Mouse (Mus musculus) lung, embryonic 14.5 days (tissue): ENCODE results near the gene Slc24a3. TPM values are rescaled to one million over a fixed set of nuclear protein-coding genes. Genes with fewer than 3 reads are reported as not detected.

Experiments used
- ATAC-seq: fragments of 200-750 bp; cut with Nextera tagmentation; 2 replicates; pipeline ENCODE4 v1.8.0; 2017; ENCODE audit warnings: mild to moderate bottlenecking, moderate TSS enrichment, moderate library complexity; ENCODE audit not compliant: insufficient read depth
- DNase-seq: peaks from one replicate; pipeline ENCODE4 v3.0.0-alpha.2; 2015
- H3K27ac ChIP-seq: fragments of 300-500 bp; sonication (generic); 2 replicates; pipeline ENCODE4 v1.5.1; 2014; ENCODE audit warnings: low read depth, mild to moderate bottlenecking, moderate library complexity
- H3K27me3 ChIP-seq: fragments of 300-500 bp; sonication (generic); 2 replicates; pipeline ENCODE4 v1.6.1; 2014; ENCODE audit warnings: low read length, control low read depth; ENCODE audit not compliant: insufficient read depth
- H3K36me3 ChIP-seq: fragments of 300-500 bp; sonication (generic); 2 replicates; pipeline ENCODE4 v1.6.1; 2014; ENCODE audit warnings: control low read depth; ENCODE audit not compliant: insufficient read depth
- H3K4me1 ChIP-seq: fragments of 300-500 bp; sonication (generic); 2 replicates; pipeline ENCODE4 v1.6.1; 2014; ENCODE audit warnings: antibody characterized with exemption, control low read depth; ENCODE audit not compliant: insufficient read depth
- H3K4me2 ChIP-seq: fragments of 300-500 bp; sonication (generic); 2 replicates; pipeline ENCODE4 v1.6.1; 2014; ENCODE audit warnings: mild to moderate bottlenecking
- H3K4me3 ChIP-seq: fragments of 300-500 bp; sonication (generic); 2 replicates; pipeline ENCODE4 v1.5.1; 2014; ENCODE audit warnings: low read depth, low read length
- H3K9ac ChIP-seq: fragments of 300-500 bp; sonication (generic); 2 replicates; pipeline ENCODE4 v1.6.1; 2014
- H3K9me3 ChIP-seq: fragments of 300-500 bp; sonication (generic); 2 replicates; pipeline ENCODE4 v1.6.1; 2016; ENCODE audit warnings: low read depth, low read length, control low read depth
- CTCF ChIP-seq: IDR thresholded peaks from 2 replicates; pipeline ENCODE4 v1.5.1; 2016; ENCODE audit warnings: antibody characterized with exemption, low read depth
- WGBS: fragments of 180-500 bp; shearing (Covaris S2); extraction: QIAGEN DNeasy Blood & Tissue Kit; methylation state at CpG from one replicate; pipeline ENCODE4 v1.1.7; 2014; 5-methylcytosine and 5-hydroxymethylcytosine counted together
- polyA plus RNA-seq: library from polyadenylated mRNA; unstranded; fragments of >200 nt; fragmentation: Nextera tagmentation; extraction: Ambion mirVana; gene quantifications from 2 replicates; pipeline ENCODE4 v1.2.1, GENCODE M21; 2014

The Slc24a3 gene
- polyA plus RNA-seq, 1 experiment from 2014 or later, result 4.3 TPM

- Histone ChIP-seq H3K4me3 (no peak overlapping the region), H3K9me3 (no peaks in the 10 kb centered on the region), H3K27ac (no peak overlapping the region), H3K36me3 (no peaks in the 10 kb centered on the region), H3K4me1 (no peaks in the 10 kb centered on the region), H3K27me3 (no peaks in the 10 kb centered on the region), H3K9ac (no peak overlapping the region), H3K4me2 (no peak overlapping the region)
- DNase-seq (no peak), ATAC-seq (no peak)
- WGBS, result 51% methylated on average over 8 of the region's 8 CpGs
- TF ChIP-seq CTCF, result no peak
Measured at GRCm38 (mm10) chr2:145564596-145564995, 397.0 kb downstream of the Slc24a3 start.

- 78% methylated on average over 2 of the region's 2 CpGs for WGBS
- H3K9me3 ChIP-seq, result no peaks in the 10 kb centered on the region
- H3K4me3 ChIP-seq, result no peak overlapping the region
- TF ChIP-seq CTCF, result no peak
- no peaks in the 10 kb centered on the region for H3K4me1 ChIP-seq
- H3K4me2 ChIP-seq, result no peak overlapping the region
- ATAC-seq, result no peak
- no peak for DNase-seq
- H3K27ac ChIP-seq, result no peak overlapping the region
- no peaks in the 10 kb centered on the region for H3K27me3 ChIP-seq
- H3K36me3 ChIP-seq, result no peaks in the 10 kb centered on the region
- H3K9ac ChIP-seq, result no peak overlapping the region
Measured at GRCm38 (mm10) chr2:145566904-145567303, 399.4 kb downstream of the Slc24a3 start.

- ATAC-seq (no peak), DNase-seq (no peak)
- TF ChIP-seq CTCF, result no peak
- Histone ChIP-seq H3K4me2 (no peak overlapping the region), H3K4me1 (no peaks in the 10 kb centered on the region), H3K9me3 (no peaks in the 10 kb centered on the region), H3K4me3 (no peak overlapping the region), H3K9ac (no peak overlapping the region), H3K27ac (no peak overlapping the region), H3K36me3 (no peaks in the 10 kb centered on the region), H3K27me3 (no peaks in the 10 kb centered on the region)
- 73% methylated on average over 3 of the region's 3 CpGs for WGBS
Measured at GRCm38 (mm10) chr2:145571943-145572342, 404.4 kb downstream of the Slc24a3 start.

GRCm38 (mm10) chr2:145574148-145574547 is 406.6 kb downstream of the Slc24a3 start:
- Histone ChIP-seq H3K9ac (no peak overlapping the region), H3K27ac (no peak overlapping the region), H3K36me3 (no peaks in the 10 kb centered on the region), H3K4me1 (no peaks in the 10 kb centered on the region), H3K27me3 (no peaks in the 10 kb centered on the region), H3K4me3 (no peak overlapping the region), H3K4me2 (no peak overlapping the region), H3K9me3 (no peaks in the 10 kb centered on the region)
- TF ChIP-seq CTCF, result no peak
- no peak for DNase-seq
- 79% methylated on average over 4 of the region's 4 CpGs for WGBS
- ATAC-seq, result no peak

GRCm38 (mm10) chr2:145583103-145583502 is 415.5 kb downstream of the Slc24a3 start:
- H3K9me3 ChIP-seq, result no peaks in the 10 kb centered on the region
- no peak overlapping the region for H3K4me2 ChIP-seq
- H3K9ac ChIP-seq, result no peak overlapping the region
- ATAC-seq (no peak), DNase-seq (no peak)
- no peaks in the 10 kb centered on the region for H3K4me1 ChIP-seq
- no peak overlapping the region for H3K4me3 ChIP-seq
- no peaks in the 10 kb centered on the region for H3K27me3 ChIP-seq
- TF ChIP-seq CTCF, result no peak
- H3K36me3 ChIP-seq, result no peaks in the 10 kb centered on the region
- H3K27ac ChIP-seq, result no peak overlapping the region
- 35% methylated on average over 3 of the region's 3 CpGs for WGBS

- DNase-seq, result no peak
- TF ChIP-seq CTCF, result no peak
- Histone ChIP-seq H3K4me3 (no peak overlapping the region), H3K27me3 (no peaks in the 10 kb centered on the region), H3K9me3 (no peaks in the 10 kb centered on the region), H3K4me1 (no peaks in the 10 kb centered on the region), H3K9ac (no peak overlapping the region), H3K36me3 (no peaks in the 10 kb centered on the region), H3K27ac (no peak overlapping the region), H3K4me2 (no peak overlapping the region)
- ATAC-seq, result no peak
- 70% methylated on average over 3 of the region's 3 CpGs for WGBS
Measured at GRCm38 (mm10) chr2:145585437-145585836, 417.9 kb downstream of the Slc24a3 start.

GRCm38 (mm10) chr2:145588009-145588737 is 420.6 kb downstream of the Slc24a3 start:
- 51% methylated on average over 8 of the region's 8 CpGs for WGBS
- peak; percentile 87 for ATAC-seq
- TF ChIP-seq CTCF, result peak; percentile 93

More at GRCm38 (mm10) chr2:145588009-145588737, 420.6 kb downstream of the Slc24a3 start:
- H3K36me3 ChIP-seq, result no peaks in the 10 kb centered on the region
- peak; percentile 80 for DNase-seq
- no peak overlapping the region for H3K27ac ChIP-seq
- H3K4me3 ChIP-seq, result no peak overlapping the region
- no peak overlapping the region for H3K9ac ChIP-seq
- no peaks in the 10 kb centered on the region for H3K27me3 ChIP-seq
- H3K4me1 ChIP-seq, result no peaks in the 10 kb centered on the region
- no peak overlapping the region for H3K4me2 ChIP-seq
- H3K9me3 ChIP-seq, result no peaks in the 10 kb centered on the region
